Mouse (Mus musculus) 416B (cell line): ENCODE results near the gene Pm20d1.

ENCODE experiments used
- DNase-seq: peaks from one replicate; pipeline ENCODE4 v3.0.0; 2011; ENCODE audit warnings: low read depth

The Pm20d1 gene

DNA sequence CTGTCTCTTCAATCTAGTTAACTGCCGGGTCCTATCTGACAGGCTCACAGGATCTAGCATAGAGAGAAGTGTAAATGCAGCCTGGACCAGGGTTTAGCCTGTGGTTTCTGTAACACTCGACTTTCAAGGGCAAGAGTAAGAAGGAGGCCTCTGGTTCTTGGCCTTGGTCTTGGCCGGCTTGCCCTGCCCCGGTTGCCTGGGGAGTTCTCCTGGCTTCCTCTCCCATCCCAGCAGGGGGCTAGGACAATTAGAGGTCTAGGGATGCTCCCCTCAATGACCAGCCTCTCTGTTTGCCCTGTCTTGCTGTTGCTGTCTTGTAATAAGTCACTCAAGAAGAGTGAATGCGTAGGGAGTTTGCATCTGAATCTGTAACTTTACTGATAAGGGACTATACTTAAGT, 32.1 kb downstream of the Pm20d1 start:
- peak; percentile 29 for DNase-seq

DNA sequence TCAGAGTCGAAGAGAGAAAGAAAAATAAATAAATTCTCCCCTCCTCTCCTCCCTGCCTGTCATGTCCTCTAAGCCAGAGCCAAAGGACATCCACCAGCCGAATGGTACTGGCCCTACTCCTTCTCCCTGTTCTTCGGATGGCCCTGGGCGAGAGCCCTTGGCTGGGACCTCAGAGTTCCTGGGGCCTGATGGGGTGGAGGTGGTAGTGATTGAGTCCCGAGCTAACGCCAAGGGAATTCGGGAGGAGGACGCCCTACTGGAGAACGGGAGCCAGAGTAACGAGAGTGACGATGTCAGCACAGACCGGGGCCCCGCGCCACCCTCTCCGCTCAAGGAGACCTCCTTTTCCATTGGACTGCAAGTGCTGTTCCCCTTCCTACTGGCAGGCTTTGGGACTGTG, 33.4 kb downstream of the Pm20d1 start:
- DNase-seq: no peak

DNA sequence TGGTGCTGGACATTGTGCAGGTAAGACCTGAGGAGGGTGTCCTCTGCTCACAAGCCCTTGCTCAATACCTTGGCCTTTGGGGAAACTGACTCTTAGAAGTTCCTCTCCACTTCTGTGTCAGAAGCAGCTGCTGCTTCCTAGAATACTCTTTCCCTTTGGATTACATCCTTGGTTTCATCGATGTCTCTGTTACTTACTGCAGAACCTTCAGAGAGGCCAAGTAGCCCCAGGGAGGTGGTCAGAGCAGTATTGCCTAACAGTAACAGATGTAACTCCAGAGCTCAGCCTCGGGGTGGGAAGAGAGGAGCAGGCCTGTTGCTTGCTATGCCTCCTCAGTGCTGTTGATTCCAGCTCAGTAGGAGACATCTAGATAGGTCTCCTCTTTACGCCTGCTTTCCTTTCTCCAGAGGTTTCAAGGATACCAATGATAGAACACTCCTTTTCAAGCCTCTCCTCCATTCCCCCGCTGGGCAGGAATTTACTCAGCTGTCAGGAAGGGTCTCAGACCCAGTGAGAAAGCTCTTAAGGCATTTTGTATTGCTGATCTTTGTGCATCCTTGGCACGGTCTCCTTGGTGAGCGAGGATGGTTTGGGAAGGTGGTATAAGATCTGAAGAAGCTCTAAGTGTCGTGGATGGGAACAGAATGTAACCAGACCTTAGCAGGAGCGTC, 33.9 kb downstream of the Pm20d1 start:
- no peak for DNase-seq

DNA sequence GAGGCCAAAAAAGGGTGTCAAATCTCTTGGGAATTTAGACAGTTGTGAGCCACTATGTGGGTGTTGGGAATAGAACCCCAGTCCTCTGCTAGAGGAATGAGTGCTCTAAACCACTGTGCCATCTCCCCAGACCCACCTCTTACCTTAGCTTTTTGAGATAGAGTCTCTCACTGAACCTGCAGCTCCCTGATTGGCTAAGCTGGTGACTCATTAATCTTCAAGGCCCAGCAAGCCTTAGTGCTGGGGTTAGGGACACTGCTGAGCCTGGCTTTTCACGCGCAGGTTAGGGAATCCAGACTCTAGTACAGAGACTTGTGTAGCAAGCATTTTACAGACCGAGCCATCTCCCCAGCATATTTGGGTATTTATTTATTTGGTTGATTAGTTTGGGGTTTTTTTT, 39.9 kb downstream of the Pm20d1 start:
- peak; percentile 35 for DNase-seq

DNA sequence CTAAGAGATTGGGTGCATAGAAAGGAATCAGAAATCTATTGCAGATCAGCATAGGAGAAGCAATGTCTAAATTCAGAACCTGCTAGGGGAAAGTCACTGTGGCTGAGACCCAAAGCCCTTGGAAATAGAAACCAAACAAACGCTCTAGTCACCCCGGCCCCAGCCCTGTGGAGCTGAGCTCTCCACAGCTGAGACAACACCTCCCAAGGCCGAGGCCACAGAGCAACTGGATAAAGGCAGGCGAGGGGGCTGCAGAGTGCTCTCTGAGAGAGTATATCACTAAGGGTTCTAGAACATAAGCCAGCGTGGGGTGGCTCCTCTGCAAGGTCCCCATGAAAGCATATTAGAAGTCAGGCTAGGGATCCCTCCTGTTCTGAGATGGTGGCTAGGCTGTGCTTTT, 41.4 kb downstream of the Pm20d1 start:
- no peak for DNase-seq

DNA sequence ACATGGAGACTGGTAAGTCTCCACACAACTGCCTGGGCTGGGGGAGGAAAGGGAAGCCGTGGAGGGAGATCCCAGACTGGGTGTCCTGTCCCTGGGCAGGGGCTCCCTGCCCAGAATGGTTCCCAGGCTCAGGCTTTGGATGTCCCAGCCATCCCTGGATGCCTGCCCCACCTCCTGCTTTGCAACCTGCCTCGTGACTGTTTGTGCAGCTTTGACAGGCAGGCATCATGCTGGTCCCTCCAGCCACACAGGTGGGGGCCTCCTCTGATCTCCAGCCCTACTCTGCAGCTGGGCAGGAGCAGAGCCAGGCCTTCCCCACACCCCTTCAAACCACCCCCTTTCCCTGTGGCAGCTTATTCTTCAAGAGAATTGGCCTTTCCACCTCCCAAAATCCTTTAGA, 42.1 kb downstream of the Pm20d1 start:
- DNase-seq: no peak

DNA sequence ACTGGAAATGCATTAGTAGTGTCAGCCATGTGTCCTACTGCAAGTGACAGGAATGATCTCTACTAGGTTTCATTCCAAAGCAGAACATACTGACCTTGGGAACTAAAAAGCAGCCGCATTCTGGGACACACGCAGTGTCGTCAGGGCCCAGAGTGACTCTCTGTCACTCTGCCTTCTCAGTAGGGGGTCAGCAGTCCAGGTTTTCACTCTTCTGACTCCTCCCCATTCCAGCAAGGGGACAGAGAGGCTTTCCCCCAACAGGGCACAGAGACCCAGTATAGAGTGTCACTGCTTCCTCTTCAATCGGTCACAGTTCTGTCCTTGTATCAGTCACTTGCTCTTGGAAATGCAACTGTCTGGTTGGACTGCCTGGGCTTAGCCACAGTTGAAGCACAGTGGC, 45.0 kb downstream of the Pm20d1 start:
- DNase-seq: no peak

DNA sequence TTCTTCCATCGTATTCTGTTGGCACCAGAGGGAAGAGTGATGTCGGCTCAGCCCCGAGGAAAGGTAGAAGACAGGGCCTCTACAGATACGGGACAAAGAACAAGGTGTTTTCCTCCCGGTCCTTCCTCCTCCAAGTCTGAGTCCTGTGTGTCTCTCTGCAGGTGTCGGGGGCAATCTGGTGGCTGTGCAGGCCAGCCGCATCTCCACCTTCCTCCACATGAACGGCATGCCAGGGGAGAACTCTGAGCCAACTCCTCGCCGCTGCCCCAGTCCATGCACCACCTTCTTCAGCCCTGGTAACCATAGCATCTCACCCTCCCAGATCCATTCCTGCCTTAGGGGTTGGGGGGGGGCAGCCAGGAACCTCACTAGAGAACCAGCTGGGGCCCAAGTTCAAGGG, 46.6 kb downstream of the Pm20d1 start:
- no peak for DNase-seq

DNA sequence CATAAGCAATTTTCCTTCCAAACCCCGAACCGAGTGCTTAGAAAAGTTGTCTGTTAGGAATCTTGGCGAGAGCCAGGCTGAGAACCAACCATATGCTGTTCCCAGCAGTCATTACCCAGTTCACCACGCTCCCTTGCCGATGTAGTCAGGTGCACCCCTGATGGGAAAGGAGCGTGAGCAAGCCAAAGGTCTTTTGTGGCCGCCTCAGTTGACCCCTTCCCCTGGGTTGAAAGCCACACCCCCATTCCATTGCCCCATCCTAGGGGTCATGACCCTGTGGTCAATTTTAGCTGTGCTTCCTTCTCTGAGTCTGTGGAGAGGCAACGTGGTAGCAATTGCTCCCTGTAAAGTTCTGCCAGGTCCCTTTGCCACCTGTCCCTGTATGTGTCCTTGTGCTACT, 47.7 kb downstream of the Pm20d1 start:
- DNase-seq: no peak

DNA sequence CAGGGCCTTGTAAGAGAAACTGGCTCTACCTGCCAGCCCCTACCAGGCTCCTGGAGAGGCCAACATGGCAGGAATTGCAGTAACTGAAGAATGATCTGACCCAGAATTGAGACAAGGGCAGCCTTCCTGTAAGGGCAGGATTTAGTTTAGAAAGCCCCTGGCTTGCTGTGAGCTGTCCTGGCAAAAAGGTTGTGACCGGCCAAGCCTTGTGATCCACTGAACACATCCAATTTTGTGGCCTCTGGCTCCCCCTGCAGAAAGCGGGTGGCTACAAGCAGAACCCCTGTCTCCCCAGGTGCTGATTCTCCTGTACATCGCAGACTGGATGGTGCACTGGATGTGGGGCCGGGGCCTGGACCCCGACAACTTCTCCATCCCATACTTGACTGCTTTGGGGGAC, 49.1 kb downstream of the Pm20d1 start:
- DNase-seq: peak; percentile 53

DNA sequence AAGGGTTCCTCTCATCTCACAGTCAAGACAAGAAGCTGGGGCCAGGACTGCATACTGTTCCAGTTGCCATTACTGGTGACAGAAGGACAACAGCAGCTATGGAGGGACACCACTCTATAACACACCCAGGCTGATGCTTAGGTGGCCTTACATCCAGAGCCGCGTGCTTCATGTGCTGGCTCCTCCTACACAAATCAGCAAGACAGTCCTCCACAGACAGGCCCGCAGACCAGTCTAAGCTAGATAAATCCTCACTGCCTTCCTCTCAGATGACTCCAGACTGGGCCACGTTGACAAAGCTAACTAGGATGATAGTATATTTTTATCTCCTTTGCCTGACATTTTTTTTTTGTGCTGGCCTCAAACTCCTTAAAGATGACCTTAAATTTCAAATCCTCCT, 64.6 kb downstream of the Pm20d1 start:
- DNase-seq: no peak

DNA sequence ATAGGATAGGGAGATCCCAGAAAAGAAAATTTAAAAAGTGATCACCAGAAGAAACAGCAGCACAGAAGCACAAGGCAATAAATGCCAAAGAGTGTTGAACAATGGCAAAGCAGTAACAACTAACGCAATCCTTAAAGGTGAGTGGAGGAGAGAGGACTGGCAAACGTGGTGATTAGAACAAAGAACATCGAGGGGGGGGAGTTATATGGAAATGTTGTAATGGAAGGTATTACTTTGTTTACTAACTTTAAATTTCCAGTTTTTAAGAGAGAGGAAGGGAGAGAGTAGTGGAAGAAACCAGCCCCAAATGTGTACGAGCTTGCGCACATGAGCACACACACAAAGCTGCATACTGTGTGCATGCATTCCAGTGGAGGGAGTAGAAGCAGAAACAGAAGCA, 68.4 kb downstream of the Pm20d1 start:
- DNase-seq: no peak

DNA sequence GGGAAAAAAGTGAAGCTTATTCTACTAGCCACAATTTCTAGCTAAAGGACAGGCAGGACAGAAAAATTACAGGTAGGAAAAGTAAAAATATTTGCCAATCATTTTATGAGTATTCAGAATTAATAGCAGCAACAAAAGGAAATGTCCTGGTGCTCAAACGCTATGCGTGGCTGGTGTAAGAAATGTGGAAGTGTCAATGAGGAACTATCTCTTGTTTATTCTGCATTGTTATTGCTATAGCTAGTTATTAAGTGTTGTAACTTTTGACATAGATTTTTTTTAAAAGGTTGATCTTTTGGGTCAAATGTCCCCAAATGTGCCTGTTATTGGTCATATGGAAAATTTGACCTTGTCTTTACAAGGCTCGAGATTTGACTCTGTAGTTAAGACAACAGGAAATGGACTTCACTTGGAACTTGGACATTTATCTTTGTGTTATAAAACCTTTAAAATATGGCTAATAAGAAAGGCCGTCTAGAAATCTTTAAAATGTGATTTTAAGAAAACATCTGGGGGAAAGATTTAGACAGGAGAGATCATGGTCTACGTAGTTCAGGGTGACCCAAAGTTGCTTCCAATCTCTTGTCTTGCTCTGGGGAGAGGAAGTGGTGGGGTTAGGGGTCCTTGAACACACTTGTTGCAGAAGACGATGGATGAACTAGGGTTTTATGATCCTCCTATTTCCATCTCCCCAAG, 69.3 kb downstream of the Pm20d1 start:
- DNase-seq: no peak

DNA sequence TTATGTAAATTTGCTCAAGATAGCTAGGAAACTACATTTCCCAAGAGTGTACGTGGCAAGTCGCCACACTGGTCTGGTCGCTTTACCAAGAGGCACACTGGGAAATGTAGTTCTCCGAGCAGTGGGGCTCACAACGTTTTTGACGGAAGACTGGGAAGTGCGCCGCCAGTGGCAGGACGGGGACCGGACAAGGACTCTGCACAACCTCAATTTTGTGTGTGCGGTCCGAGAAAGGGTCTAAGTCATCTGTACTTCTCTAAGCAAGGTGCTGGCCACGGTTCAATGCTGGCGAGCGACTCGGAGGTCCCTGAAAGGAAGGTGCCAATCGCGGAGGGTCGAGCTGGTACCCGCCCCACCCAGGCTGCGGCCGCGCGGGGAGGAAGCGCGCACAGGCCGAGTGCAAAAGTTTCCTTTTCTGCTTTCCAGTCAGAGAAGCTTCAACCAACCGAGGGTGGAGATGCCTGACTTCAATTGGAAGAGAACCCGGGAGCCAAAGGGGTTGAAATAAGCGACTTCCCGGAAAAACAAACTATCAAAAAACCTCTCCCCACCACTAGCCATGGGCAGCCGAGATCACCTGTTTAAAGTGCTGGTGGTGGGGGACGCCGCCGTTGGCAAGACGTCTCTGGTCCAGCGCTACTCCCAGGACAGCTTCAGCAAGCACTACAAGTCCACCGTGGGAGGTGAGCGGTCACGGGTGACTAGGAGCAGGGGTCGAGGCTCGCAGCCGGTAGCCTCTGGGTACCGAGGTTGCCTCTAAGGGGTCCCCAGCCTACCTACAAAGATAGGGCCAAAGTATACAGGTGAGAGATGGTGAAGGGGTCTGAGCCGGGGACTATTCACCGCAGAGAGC, 70.1 kb downstream of the Pm20d1 start, which contains the start of gene Rab29:
Gene Rab29 (plus strand): TSS at position 132 of the 853 bp plus-strand sequence.
- DNase-seq: peak; percentile 96

DNA sequence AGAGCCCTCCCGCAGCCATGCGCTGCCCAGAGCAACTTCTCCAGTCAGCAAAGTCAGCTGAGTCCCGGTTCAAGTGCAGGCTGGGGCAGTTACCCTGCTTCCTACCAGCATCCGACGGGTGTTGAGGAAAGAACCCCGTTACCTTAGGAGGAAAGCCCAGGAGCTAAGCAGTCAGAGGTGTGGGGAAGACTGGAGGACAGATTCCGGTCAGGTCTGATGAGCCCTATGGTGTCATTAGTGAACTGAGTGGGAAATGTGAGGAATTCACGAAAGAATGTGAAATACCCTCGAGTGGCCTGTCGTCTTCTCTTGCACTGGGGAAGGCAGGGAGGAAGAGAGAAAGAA, 70.7 kb downstream of the Pm20d1 start:
- peak; percentile 21 for DNase-seq

DNA sequence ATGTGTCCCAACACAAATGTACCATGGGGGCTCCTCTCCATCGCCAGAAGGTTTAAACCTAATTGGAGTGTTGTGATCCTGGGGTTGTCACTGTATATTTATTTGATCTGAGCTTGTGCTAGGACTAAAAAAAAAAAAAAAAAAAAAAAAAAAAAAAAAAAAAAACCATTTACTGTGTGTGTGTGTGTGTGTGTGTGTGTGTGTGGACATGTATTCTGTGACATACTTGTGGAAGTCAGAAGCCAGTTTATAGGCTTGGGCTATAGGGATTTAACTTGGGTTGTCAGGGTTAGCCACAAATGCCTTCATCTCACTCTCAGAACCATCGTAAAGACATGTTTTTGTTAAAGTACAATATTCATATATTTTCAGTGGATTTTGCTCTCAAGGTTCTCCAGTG, 72.4 kb downstream of the Pm20d1 start:
- DNase-seq: no peak
